Mouse (Mus musculus) limb, embryonic 15.5 days (tissue): ENCODE measurements around the gene Sgk1. TPM values are rescaled to one million over a fixed set of nuclear protein-coding genes. Genes with fewer than 3 reads are reported as not detected.

Experiments
- ATAC-seq: fragments of 200-750 bp; cut with Nextera tagmentation; 2 replicates; pipeline ENCODE4 v1.8.0; 2017; ENCODE audit warnings: low read depth, moderate TSS enrichment; ENCODE audit not compliant: insufficient number of reproducible peaks, low FRiP score, low TSS enrichment
- H3K27ac ChIP-seq: fragments of 300-500 bp; sonication (generic); 2 replicates; pipeline ENCODE4 v1.5.1; 2015; ENCODE audit warnings: moderate library complexity, mild to moderate bottlenecking, inconsistent platforms
- H3K27me3 ChIP-seq: fragments of 300-500 bp; sonication (generic); 2 replicates; pipeline ENCODE4 v1.6.1; 2015; ENCODE audit warnings: inconsistent platforms
- H3K36me3 ChIP-seq: fragments of 300-500 bp; sonication (generic); 2 replicates; pipeline ENCODE4 v1.6.1; 2015; ENCODE audit warnings: inconsistent platforms
- H3K4me1 ChIP-seq: fragments of 300-500 bp; sonication (generic); 2 replicates; pipeline ENCODE4 v1.6.1; 2015; ENCODE audit warnings: inconsistent platforms
- H3K4me2 ChIP-seq: fragments of 300-500 bp; sonication (generic); 2 replicates; pipeline ENCODE4 v1.6.1; 2015; ENCODE audit warnings: mild to moderate bottlenecking, inconsistent platforms
- H3K4me3 ChIP-seq: fragments of 300-500 bp; sonication (generic); 2 replicates; pipeline ENCODE4 v1.5.1; 2015; ENCODE audit warnings: mild to moderate bottlenecking, inconsistent platforms
- H3K9ac ChIP-seq: fragments of 300-500 bp; sonication (generic); 2 replicates; pipeline ENCODE4 v1.6.1; 2015; ENCODE audit warnings: inconsistent platforms
- H3K9me3 ChIP-seq: fragments of 300-500 bp; sonication (generic); 2 replicates; pipeline ENCODE4 v1.6.1; 2016; ENCODE audit warnings: inconsistent platforms
- WGBS: fragments of 180-500 bp; shearing (Covaris S2); methylation state at CpG from one replicate; pipeline ENCODE4 v1.1.7; 2015; 5-methylcytosine and 5-hydroxymethylcytosine counted together
- polyA plus RNA-seq: library from polyadenylated mRNA; unstranded; fragments of >200 nt; fragmentation: Nextera tagmentation; extraction: Ambion mirVana; gene quantifications from 2 replicates; pipeline ENCODE4 v1.2.1, GENCODE M21; 2015

Sgk1 gene
- polyA plus RNA-seq, 1 experiment from 2014 or later = 45.9 TPM

DNA sequence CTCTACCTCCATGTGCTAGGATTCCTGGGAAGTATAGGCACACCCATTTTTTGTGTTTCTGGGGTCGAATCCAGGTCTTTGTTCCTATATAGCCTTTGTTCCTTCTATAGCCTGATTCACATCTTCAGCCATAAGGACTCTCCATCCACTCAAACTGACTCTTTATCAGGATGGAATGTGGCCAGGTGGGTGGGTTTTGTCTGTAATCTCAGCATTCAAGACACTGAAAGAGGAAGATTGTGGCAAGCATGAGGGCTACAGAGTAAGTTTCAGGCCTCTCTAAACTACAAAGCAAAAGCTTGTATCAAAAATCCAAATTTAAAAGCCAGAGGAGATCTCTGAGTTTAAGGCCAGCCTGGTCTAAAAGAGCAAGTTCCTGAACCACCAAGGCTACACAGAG lies 63.2 kb downstream of the Sgk1 start:
- no peak overlapping the region for H3K4me3 ChIP-seq
- H3K27me3 ChIP-seq = no peaks in the 10 kb centered on the region
- no peak for ATAC-seq
- H3K36me3 ChIP-seq = no peaks in the 10 kb centered on the region
- no peaks in the 10 kb centered on the region for H3K9me3 ChIP-seq
- H3K27ac ChIP-seq = no peak overlapping the region
- no peak overlapping the region for H3K4me2 ChIP-seq
- 76% methylated on average over 1 of the region's 1 CpGs for WGBS
- H3K9ac ChIP-seq = no peak overlapping the region
- no peaks in the 10 kb centered on the region for H3K4me1 ChIP-seq

DNA sequence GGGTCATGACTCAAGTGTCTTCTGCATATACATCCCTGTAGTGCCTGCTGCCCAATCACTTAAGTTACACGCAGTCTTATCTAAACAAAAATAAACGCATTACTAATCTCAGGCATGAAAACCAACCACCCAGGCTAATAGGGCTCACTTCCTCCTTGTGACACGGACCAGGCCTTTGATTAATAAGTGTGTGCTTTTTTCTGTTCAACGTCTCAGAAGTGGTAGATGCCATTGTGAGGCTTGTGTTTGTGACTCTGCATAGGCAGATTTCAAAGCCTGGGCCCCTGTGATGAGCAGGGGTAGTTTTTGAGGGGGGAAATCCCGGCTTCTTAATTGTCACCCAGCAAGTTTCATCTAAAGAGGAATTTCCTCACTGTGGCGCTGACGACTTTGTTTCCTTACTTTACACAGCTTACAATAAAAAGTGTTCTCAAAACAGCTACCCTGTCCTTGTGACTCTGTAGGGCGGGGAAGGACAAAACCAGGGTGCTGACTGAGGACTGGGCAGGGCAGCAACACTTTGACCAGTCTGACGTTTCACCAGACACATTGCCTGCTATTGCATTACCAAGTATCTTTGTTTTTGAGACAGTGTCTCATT lies 64.9 kb downstream of the Sgk1 start:
- ATAC-seq = no peak
- no peaks in the 10 kb centered on the region for H3K27me3 ChIP-seq
- H3K4me1 ChIP-seq = no peaks in the 10 kb centered on the region
- no peaks in the 10 kb centered on the region for H3K36me3 ChIP-seq
- no peak overlapping the region for H3K4me3 ChIP-seq
- no peak overlapping the region for H3K27ac ChIP-seq
- 70% methylated on average over 9 of the region's 9 CpGs for WGBS
- H3K9ac ChIP-seq = no peak overlapping the region
- no peak overlapping the region for H3K4me2 ChIP-seq
- no peaks in the 10 kb centered on the region for H3K9me3 ChIP-seq

DNA sequence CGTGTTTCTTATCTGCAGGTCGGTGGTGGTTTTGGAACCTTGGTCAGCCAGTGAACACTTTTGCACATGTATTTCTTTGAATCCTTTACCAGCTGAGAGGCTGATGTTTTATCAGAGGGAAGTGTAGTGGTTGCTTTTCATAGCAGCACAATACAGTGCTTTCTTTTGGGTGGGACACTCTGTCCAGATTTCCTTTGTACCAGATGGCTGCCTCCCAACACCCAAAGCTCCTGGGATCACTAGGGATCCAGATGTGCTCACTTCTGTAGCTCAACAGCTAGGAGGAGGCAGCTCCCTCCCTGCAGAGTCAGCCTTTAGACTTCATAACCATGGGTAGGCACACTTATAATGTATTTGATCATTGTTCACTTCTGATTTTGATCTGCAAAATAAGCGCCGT lies 70.5 kb downstream of the Sgk1 start:
- Histone ChIP-seq H3K4me1 (no peaks in the 10 kb centered on the region), H3K4me2 (no peak overlapping the region), H3K9me3 (no peaks in the 10 kb centered on the region), H3K9ac (no peak overlapping the region), H3K36me3 (no peaks in the 10 kb centered on the region), H3K27ac (no peak overlapping the region), H3K4me3 (no peak overlapping the region), H3K27me3 (no peaks in the 10 kb centered on the region)
- 58% methylated on average over 4 of the region's 4 CpGs for WGBS
- ATAC-seq = no peak

- H3K9me3 ChIP-seq = no peaks in the 10 kb centered on the region
- H3K36me3 ChIP-seq = no peaks in the 10 kb centered on the region
- H3K4me2 ChIP-seq = no peak overlapping the region
- no peaks in the 10 kb centered on the region for H3K27me3 ChIP-seq
- no peaks in the 10 kb centered on the region for H3K4me1 ChIP-seq
- H3K27ac ChIP-seq = no peak overlapping the region
- H3K4me3 ChIP-seq = no peak overlapping the region
- no peak overlapping the region for H3K9ac ChIP-seq
- 81% methylated on average over 2 of the region's 2 CpGs for whole genome bisulfite sequencing
- no peak for ATAC-seq
These were observed 79.1 kb downstream of the Sgk1 start for GRCm38 (mm10) chr10:21961111-21961510.

DNA sequence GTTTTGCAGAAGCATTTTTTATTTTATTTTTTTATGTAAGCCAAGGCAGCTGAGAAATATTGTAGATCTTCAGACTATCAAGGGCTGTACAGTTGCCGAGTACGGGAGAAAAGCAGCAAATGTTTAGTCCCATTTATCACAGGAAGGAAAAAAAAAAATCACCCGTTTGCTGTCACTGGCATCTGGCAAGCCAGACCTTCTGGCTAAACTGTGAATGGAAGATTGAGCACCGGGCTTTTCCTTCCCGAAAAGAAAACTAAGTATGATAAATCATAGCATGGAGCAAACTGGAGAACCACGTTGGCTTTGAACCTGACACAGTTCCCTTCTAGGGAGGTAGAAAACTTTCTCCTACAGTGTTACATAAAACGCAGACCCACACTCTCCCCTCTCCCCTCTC lies 81.0 kb downstream of the Sgk1 start:
- ATAC-seq = no peak
- Histone ChIP-seq H3K4me3 (no peak overlapping the region), H3K36me3 (no peaks in the 10 kb centered on the region), H3K4me1 (no peaks in the 10 kb centered on the region), H3K27ac (no peak overlapping the region), H3K9ac (no peak overlapping the region), H3K9me3 (no peaks in the 10 kb centered on the region), H3K4me2 (no peak overlapping the region), H3K27me3 (no peaks in the 10 kb centered on the region)
- WGBS = 47% methylated on average over 7 of the region's 7 CpGs

- 74% methylated on average over 11 of the region's 11 CpGs for WGBS
- Histone ChIP-seq H3K27ac (no peak overlapping the region), H3K4me3 (no peak overlapping the region), H3K9me3 (no peaks in the 10 kb centered on the region), H3K9ac (no peak overlapping the region), H3K4me1 (0 out of 2 replicates have a peak, but pooled peaks cover 3% of the 10 kb centered on the region), H3K27me3 (no peaks in the 10 kb centered on the region), H3K4me2 (no peak overlapping the region), H3K36me3 (no peaks in the 10 kb centered on the region)
- ATAC-seq = no peak
These were observed 91.7 kb downstream of the Sgk1 start for GRCm38 (mm10) chr10:21973676-21974075.

DNA sequence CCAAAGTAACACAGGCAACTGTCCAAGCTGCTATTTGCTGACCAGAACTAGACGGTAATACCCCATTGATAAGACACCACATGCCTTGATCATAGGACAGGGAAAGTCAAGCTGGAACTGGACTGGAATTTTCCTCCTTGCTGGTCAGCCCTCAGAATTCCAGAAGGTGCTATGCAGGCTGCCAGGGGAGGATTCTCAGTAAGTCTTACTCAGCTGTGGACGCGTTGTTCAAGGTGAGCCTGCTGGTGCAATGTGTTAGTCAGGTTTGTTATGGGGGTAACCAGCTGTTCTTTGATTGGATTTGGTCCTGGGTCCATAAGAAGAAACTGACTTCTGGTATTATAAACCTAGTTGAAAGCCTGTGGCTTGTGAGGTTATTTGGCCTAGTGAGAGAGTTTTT lies 92.8 kb downstream of the Sgk1 start:
- Histone ChIP-seq H3K4me2 (no peak overlapping the region), H3K9ac (no peak overlapping the region), H3K27ac (no peak overlapping the region), H3K9me3 (no peaks in the 10 kb centered on the region), H3K36me3 (no peaks in the 10 kb centered on the region), H3K4me1 (0 out of 2 replicates have a peak, but pooled peaks cover 3% of the 10 kb centered on the region), H3K27me3 (no peaks in the 10 kb centered on the region), H3K4me3 (no peak overlapping the region)
- WGBS = 54% methylated on average over 3 of the region's 3 CpGs
- no peak for ATAC-seq

GRCm38 (mm10) chr10:21975384-21975783 lies 93.4 kb downstream of the Sgk1 start:
- WGBS = 80% methylated on average over 6 of the region's 6 CpGs
- no peak for ATAC-seq

DNA sequence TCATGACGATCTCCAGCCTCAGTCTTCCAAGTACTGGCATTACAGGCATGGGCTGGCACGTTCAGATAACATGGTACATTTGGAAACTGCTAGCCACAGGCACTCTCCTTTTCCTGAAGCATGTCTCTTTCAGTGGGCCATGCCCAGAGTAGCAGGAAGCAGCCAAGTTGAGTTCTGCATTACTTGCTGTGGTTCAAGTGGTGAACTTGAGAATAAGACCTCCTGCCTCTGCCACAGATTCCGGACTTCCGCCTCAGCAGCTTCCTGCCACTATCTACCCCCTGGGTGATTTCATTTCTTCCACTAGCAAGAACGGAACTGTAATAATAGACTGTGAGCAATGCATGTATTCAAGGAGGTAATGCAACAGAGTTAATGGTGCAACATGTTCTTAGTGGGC lies 94.3 kb downstream of the Sgk1 start:
- Histone ChIP-seq H3K36me3 (no peaks in the 10 kb centered on the region), H3K4me2 (no peak overlapping the region), H3K9me3 (no peaks in the 10 kb centered on the region), H3K9ac (no peak overlapping the region), H3K4me3 (no peak overlapping the region), H3K4me1 (0 out of 2 replicates have a peak, but pooled peaks cover 3% of the 10 kb centered on the region), H3K27me3 (no peaks in the 10 kb centered on the region), H3K27ac (no peak overlapping the region)
- ATAC-seq = no peak
- 83% methylated on average over 5 of the region's 5 CpGs for WGBS

More at GRCm38 (mm10) chr10:21975384-21975783, 93.4 kb downstream of the Sgk1 start:
- Histone ChIP-seq H3K4me3 (no peak overlapping the region), H3K4me1 (0 out of 2 replicates have a peak, but pooled peaks cover 3% of the 10 kb centered on the region), H3K27me3 (no peaks in the 10 kb centered on the region), H3K4me2 (no peak overlapping the region), H3K9ac (no peak overlapping the region), H3K27ac (no peak overlapping the region), H3K9me3 (no peaks in the 10 kb centered on the region), H3K36me3 (no peaks in the 10 kb centered on the region)

- Histone ChIP-seq H3K4me2 (no peak overlapping the region), H3K27me3 (no peaks in the 10 kb centered on the region), H3K4me1 (0 out of 2 replicates have a peak, but pooled peaks cover 3% of the 10 kb centered on the region), H3K36me3 (no peaks in the 10 kb centered on the region), H3K9me3 (no peaks in the 10 kb centered on the region), H3K4me3 (no peak overlapping the region), H3K27ac (no peak overlapping the region), H3K9ac (no peak overlapping the region)
- no peak for ATAC-seq
- 86% methylated on average over 9 of the region's 9 CpGs for WGBS
These were observed 96.4 kb downstream of the Sgk1 start for GRCm38 (mm10) chr10:21978421-21978820.

DNA sequence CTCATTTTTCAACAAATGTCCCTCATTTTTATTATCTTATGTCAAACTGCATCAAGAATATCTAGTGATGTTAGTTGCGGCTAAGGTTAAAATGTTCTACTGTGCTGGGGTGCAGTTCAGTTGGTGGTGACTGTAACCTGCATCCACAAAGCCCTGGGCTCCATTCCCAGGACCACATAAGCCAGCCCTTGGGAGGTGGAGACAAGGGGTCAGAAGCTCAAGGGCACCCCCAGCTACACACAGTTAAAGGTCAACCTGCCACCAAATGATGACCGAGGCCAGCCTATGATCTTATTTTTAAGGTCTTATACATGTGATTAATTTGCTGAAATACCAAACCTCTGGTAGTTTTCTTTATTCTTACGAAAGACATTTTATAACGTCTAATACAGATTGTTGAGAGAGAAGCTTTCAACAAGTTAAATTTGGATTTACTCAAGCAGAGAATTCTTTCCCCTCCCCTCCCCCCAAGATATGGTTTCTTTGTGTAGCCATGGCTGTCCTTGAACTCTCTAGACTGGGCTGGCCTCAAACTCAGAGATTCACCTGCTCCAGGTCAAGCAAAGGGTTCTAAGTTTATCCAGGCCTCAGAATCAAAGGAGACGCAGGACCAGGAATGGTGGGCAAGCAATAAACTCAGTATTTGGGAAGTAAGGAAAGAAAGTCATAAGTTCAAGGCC lies 97.4 kb downstream of the Sgk1 start:
- Histone ChIP-seq H3K9ac (no peak overlapping the region), H3K36me3 (no peaks in the 10 kb centered on the region), H3K9me3 (no peaks in the 10 kb centered on the region), H3K4me1 (0 out of 2 replicates have a peak, but pooled peaks cover 3% of the 10 kb centered on the region), H3K4me3 (no peak overlapping the region), H3K27me3 (no peaks in the 10 kb centered on the region), H3K4me2 (no peak overlapping the region), H3K27ac (no peak overlapping the region)
- ATAC-seq = no peak
- 88% methylated on average over 5 of the region's 5 CpGs for WGBS

DNA sequence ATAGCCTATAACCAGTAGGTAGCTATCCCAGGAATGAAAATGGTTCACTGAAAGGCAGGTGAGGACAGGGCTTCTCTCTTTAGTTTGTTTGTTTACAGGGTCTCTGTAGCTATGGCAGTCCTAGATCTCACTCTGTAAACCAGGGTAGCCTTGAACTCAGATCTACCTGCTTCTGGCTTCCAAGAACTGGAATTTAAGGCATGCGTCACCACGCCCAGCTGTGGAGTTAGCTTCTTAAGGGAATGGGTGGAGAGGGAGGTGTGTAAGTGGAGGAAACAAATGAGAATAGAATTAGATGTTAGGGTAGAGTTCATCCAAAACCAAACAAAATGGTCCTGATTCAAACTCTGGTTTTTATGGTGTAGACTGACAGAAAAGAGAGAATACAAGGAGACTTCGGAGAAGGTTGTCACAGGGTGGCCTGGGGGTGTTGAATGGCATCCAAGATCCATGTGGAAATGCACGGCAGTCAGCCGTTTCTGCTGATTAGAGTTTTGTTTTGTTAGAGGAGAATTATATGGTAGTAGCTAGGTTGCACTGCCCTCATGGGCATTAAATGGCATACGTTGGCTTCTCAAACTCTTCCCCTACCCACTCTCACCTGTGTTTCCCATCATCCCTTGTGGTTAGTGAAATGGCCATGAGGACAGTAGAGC lies 98.9 kb downstream of the Sgk1 start:
- no peak overlapping the region for H3K4me3 ChIP-seq
- H3K4me2 ChIP-seq = no peak overlapping the region
- no peaks in the 10 kb centered on the region for H3K9me3 ChIP-seq
- WGBS = 68% methylated on average over 6 of the region's 6 CpGs
- H3K27ac ChIP-seq = no peak overlapping the region
- no peaks in the 10 kb centered on the region for H3K4me1 ChIP-seq
- H3K9ac ChIP-seq = no peak overlapping the region
- H3K36me3 ChIP-seq = no peaks in the 10 kb centered on the region
- no peaks in the 10 kb centered on the region for H3K27me3 ChIP-seq
- no peak for ATAC-seq
